Mouse (Mus musculus): ENCODE results near the gene Tfip11. TPM values are rescaled to one million over a fixed set of nuclear protein-coding genes. Genes with fewer than 3 reads are reported as not detected.

The Tfip11 gene
- polyA plus RNA-seq, 1 experiment, result 31.7 TPM

- no peaks in the 10 kb centered on the region for H3K79me2 ChIP-seq (ENCODE audit: control insufficient read depth, insufficient read depth)
- H3K27me3 ChIP-seq (ENCODE audit: control insufficient read depth, insufficient read depth, insufficient read length), result no peaks in the 10 kb centered on the region
- H3K4me3 ChIP-seq, result no peak overlapping the region
- no peak overlapping the region for H3K4me2 ChIP-seq (ENCODE audit: low read depth)
- H3K36me3 ChIP-seq (ENCODE audit: control insufficient read depth, insufficient read depth), result no peaks in the 10 kb centered on the region
- no peak overlapping the region for H3ac ChIP-seq (ENCODE audit: control insufficient read depth, insufficient read length)
- TF ChIP-seq POLR2AphosphoS2 (IDR thresholded peaks at IDR 0.05; ENCODE audit: insufficient read length, low read depth) (no peak), TCF3 (IDR thresholded peaks at IDR 0.05; ENCODE audit: insufficient read length, low read depth) (no peak), MYOG (IDR thresholded peaks at IDR 0.05; ENCODE audit: control insufficient read depth in 1 of 3, insufficient read depth in 1 of 3, insufficient read length in 2 of 3, low read depth in 2 of 3) (no peak), TCF12 (IDR thresholded peaks at IDR 0.05; ENCODE audit: insufficient read depth, poor library complexity, severe bottlenecking) (no peak), SRF (IDR thresholded peaks at IDR 0.05; ENCODE audit: control insufficient read depth, insufficient read length, low read depth) (no peak), USF1 (IDR thresholded peaks at IDR 0.05; ENCODE audit: low read depth) (no peak), MAX (IDR thresholded peaks at IDR 0.05; ENCODE audit: low read depth) (no peak), POLR2A (IDR thresholded peaks at IDR 0.05; ENCODE audit: insufficient read length, low read depth) (no peak), CEBPB (IDR thresholded peaks at IDR 0.05; ENCODE audit: insufficient read depth, poor library complexity, severe bottlenecking) (no peak), MYOD1 (IDR thresholded peaks at IDR 0.05; ENCODE audit: control insufficient read depth in 1 of 3, insufficient read length in 2 of 3, low read depth in 2 of 3) (no peak), REST (IDR thresholded peaks at IDR 0.05; ENCODE audit: insufficient read depth, insufficient read length) (no peak), E2F4 (IDR thresholded peaks at IDR 0.05; ENCODE audit: insufficient read depth) (no peak)
These were observed 30.2 kb downstream of the Tfip11 start for GRCm38 (mm10) chr5:112356322-112356721.

GRCm38 (mm10) chr5:112359520-112359919 lies 33.4 kb downstream of the Tfip11 start:
- TF ChIP-seq SRF (IDR thresholded peaks at IDR 0.05; ENCODE audit: control insufficient read depth, insufficient read length, low read depth), result no peak
- TF ChIP-seq MYOG (IDR thresholded peaks at IDR 0.05; ENCODE audit: control insufficient read depth in 1 of 3, insufficient read depth in 1 of 3, insufficient read length in 2 of 3, low read depth in 2 of 3), result peak in 1 of 3 experiments; percentile 1
- no peaks in the 10 kb centered on the region for H3K27me3 ChIP-seq (ENCODE audit: control insufficient read depth, insufficient read depth, insufficient read length)
- H3K36me3 ChIP-seq (ENCODE audit: control insufficient read depth, insufficient read depth), result no peaks in the 10 kb centered on the region
- H3K4me3 ChIP-seq, result no peak overlapping the region
- no peak overlapping the region for H3ac ChIP-seq (ENCODE audit: control insufficient read depth, insufficient read length)
- H3K79me2 ChIP-seq (ENCODE audit: control insufficient read depth, insufficient read depth), result no peaks in the 10 kb centered on the region
- H3K4me2 ChIP-seq (ENCODE audit: low read depth), result no peak overlapping the region

GRCm38 (mm10) chr5:112360077-112360476 lies 33.9 kb downstream of the Tfip11 start:
- Histone ChIP-seq H3K27me3 (ENCODE audit: control insufficient read depth, insufficient read depth, insufficient read length) (no peaks in the 10 kb centered on the region), H3ac (ENCODE audit: control insufficient read depth, insufficient read length) (no peak overlapping the region), H3K79me2 (ENCODE audit: control insufficient read depth, insufficient read depth) (no peaks in the 10 kb centered on the region), H3K36me3 (ENCODE audit: control insufficient read depth, insufficient read depth) (no peaks in the 10 kb centered on the region), H3K4me3 (no peak overlapping the region), H3K4me2 (ENCODE audit: low read depth) (no peak overlapping the region)
- TF ChIP-seq POLR2A (IDR thresholded peaks at IDR 0.05; ENCODE audit: insufficient read length, low read depth), result no peak
- no peak for TF ChIP-seq CEBPB (IDR thresholded peaks at IDR 0.05; ENCODE audit: insufficient read depth, poor library complexity, severe bottlenecking)
- TF ChIP-seq MYOG (IDR thresholded peaks at IDR 0.05; ENCODE audit: control insufficient read depth in 1 of 3, insufficient read depth in 1 of 3, insufficient read length in 2 of 3, low read depth in 2 of 3), result no peak
- no peak for TF ChIP-seq POLR2AphosphoS2 (IDR thresholded peaks at IDR 0.05; ENCODE audit: insufficient read length, low read depth)
- TF ChIP-seq MYOD1 (IDR thresholded peaks at IDR 0.05; ENCODE audit: control insufficient read depth in 1 of 3, insufficient read length in 2 of 3, low read depth in 2 of 3), result no peak
- TF ChIP-seq E2F4 (IDR thresholded peaks at IDR 0.05; ENCODE audit: insufficient read depth), result no peak
- no peak for TF ChIP-seq TCF12 (IDR thresholded peaks at IDR 0.05; ENCODE audit: insufficient read depth, poor library complexity, severe bottlenecking)
- TF ChIP-seq TCF3 (IDR thresholded peaks at IDR 0.05; ENCODE audit: insufficient read length, low read depth), result no peak

- no peaks in the 10 kb centered on the region for H3K27me3 ChIP-seq (ENCODE audit: control insufficient read depth, insufficient read depth, insufficient read length)
- H3ac ChIP-seq (ENCODE audit: control insufficient read depth, insufficient read length), result no peak overlapping the region
- TF ChIP-seq MAX (IDR thresholded peaks at IDR 0.05; ENCODE audit: low read depth) (no peak), POLR2A (IDR thresholded peaks at IDR 0.05; ENCODE audit: insufficient read length, low read depth) (no peak), USF1 (IDR thresholded peaks at IDR 0.05; ENCODE audit: low read depth) (no peak), MYOD1 (IDR thresholded peaks at IDR 0.05; ENCODE audit: control insufficient read depth in 1 of 3, insufficient read length in 2 of 3, low read depth in 2 of 3) (no peak), CEBPB (IDR thresholded peaks at IDR 0.05; ENCODE audit: insufficient read depth, poor library complexity, severe bottlenecking) (no peak), TCF3 (IDR thresholded peaks at IDR 0.05; ENCODE audit: insufficient read length, low read depth) (no peak), REST (IDR thresholded peaks at IDR 0.05; ENCODE audit: insufficient read depth, insufficient read length) (no peak), POLR2AphosphoS2 (IDR thresholded peaks at IDR 0.05; ENCODE audit: insufficient read length, low read depth) (no peak), TCF12 (IDR thresholded peaks at IDR 0.05; ENCODE audit: insufficient read depth, poor library complexity, severe bottlenecking) (no peak), E2F4 (IDR thresholded peaks at IDR 0.05; ENCODE audit: insufficient read depth) (no peak), SRF (IDR thresholded peaks at IDR 0.05; ENCODE audit: control insufficient read depth, insufficient read length, low read depth) (no peak), MYOG (IDR thresholded peaks at IDR 0.05; ENCODE audit: control insufficient read depth in 1 of 3, insufficient read depth in 1 of 3, insufficient read length in 2 of 3, low read depth in 2 of 3) (no peak)
- H3K4me3 ChIP-seq, result no peak overlapping the region
- no peak overlapping the region for H3K4me2 ChIP-seq (ENCODE audit: low read depth)
- H3K36me3 ChIP-seq (ENCODE audit: control insufficient read depth, insufficient read depth), result peaks cover 1% of the 10 kb centered on the region
- no peaks in the 10 kb centered on the region for H3K79me2 ChIP-seq (ENCODE audit: control insufficient read depth, insufficient read depth)
These were observed 38.1 kb downstream of the Tfip11 start for GRCm38 (mm10) chr5:112364184-112364797.

GRCm38 (mm10) chr5:112366879-112367278 lies 40.7 kb downstream of the Tfip11 start:
- no peak overlapping the region for H3ac ChIP-seq (ENCODE audit: control insufficient read depth, insufficient read length)
- H3K4me2 ChIP-seq (ENCODE audit: low read depth), result no peak overlapping the region
- TF ChIP-seq MYOD1 (IDR thresholded peaks at IDR 0.05; ENCODE audit: control insufficient read depth in 1 of 3, insufficient read length in 2 of 3, low read depth in 2 of 3) (no peak), MAX (IDR thresholded peaks at IDR 0.05; ENCODE audit: low read depth) (no peak), POLR2A (IDR thresholded peaks at IDR 0.05; ENCODE audit: insufficient read length, low read depth) (no peak), USF1 (IDR thresholded peaks at IDR 0.05; ENCODE audit: low read depth) (no peak), CEBPB (IDR thresholded peaks at IDR 0.05; ENCODE audit: insufficient read depth, poor library complexity, severe bottlenecking) (no peak), POLR2AphosphoS2 (IDR thresholded peaks at IDR 0.05; ENCODE audit: insufficient read length, low read depth) (no peak), TCF12 (IDR thresholded peaks at IDR 0.05; ENCODE audit: insufficient read depth, poor library complexity, severe bottlenecking) (no peak), REST (IDR thresholded peaks at IDR 0.05; ENCODE audit: insufficient read depth, insufficient read length) (no peak), E2F4 (IDR thresholded peaks at IDR 0.05; ENCODE audit: insufficient read depth) (no peak), SRF (IDR thresholded peaks at IDR 0.05; ENCODE audit: control insufficient read depth, insufficient read length, low read depth) (no peak), TCF3 (IDR thresholded peaks at IDR 0.05; ENCODE audit: insufficient read length, low read depth) (no peak), MYOG (IDR thresholded peaks at IDR 0.05; ENCODE audit: control insufficient read depth in 1 of 3, insufficient read depth in 1 of 3, insufficient read length in 2 of 3, low read depth in 2 of 3) (no peak)
- no peaks in the 10 kb centered on the region for H3K79me2 ChIP-seq (ENCODE audit: control insufficient read depth, insufficient read depth)
- H3K4me3 ChIP-seq, result no peak overlapping the region
- no peaks in the 10 kb centered on the region for H3K27me3 ChIP-seq (ENCODE audit: control insufficient read depth, insufficient read depth, insufficient read length)
- peaks cover 3% of the 10 kb centered on the region for H3K36me3 ChIP-seq (ENCODE audit: control insufficient read depth, insufficient read depth)
